Mouse (Mus musculus) C2C12 (cell line): ENCODE measurements around the gene Inpp5k.

Experiments used
- CTCF ChIP-seq: IDR thresholded peaks from one replicate; pipeline ENCODE4 v1.5.1; 2011; ENCODE audit not compliant: control insufficient read depth, insufficient read depth, insufficient read length
- MYOG ChIP-seq: IDR thresholded peaks from one replicate; pipeline ENCODE4 v1.6.1; 2011; ENCODE audit not compliant: control insufficient read depth, insufficient read length; ENCODE audit errors: extremely low read depth

- no peak for TF ChIP-seq MYOG
- TF ChIP-seq CTCF: no peak
Measured at GRCm38 (mm10) chr11:75585978-75586377, 44.8 kb upstream of the Inpp5k start.
